Mouse (Mus musculus): ENCODE measurements around the gene Ccnyl1. TPM values are rescaled to one million over a fixed set of nuclear protein-coding genes. Genes with fewer than 3 reads are reported as not detected.

The Ccnyl1 gene
- total RNA-seq, 1 experiment from 2014 or later: 17.9 TPM

- DNase-seq: no peak
Observed at GRCm38 (mm10) chr1:64701780-64702179, 11.5 kb downstream of the Ccnyl1 start.

- DNase-seq: peak; percentile 42
Observed at GRCm38 (mm10) chr1:64705230-64705629, 15.0 kb downstream of the Ccnyl1 start.

GRCm38 (mm10) chr1:64706610-64707009 lies 16.4 kb downstream of the Ccnyl1 start:
- DNase-seq: no peak

GRCm38 (mm10) chr1:64709891-64710290 lies 19.6 kb downstream of the Ccnyl1 start:
- DNase-seq: no peak

- no peak for DNase-seq
Observed at GRCm38 (mm10) chr1:64712006-64712760, 21.9 kb downstream of the Ccnyl1 start.

- no peak for DNase-seq
Observed at GRCm38 (mm10) chr1:64715458-64715857, 25.2 kb downstream of the Ccnyl1 start.

GRCm38 (mm10) chr1:64716589-64717304 lies 26.5 kb downstream of the Ccnyl1 start:
- no peak for DNase-seq

- DNase-seq: peak; percentile 52
Observed at GRCm38 (mm10) chr1:64717504-64717903, 27.2 kb downstream of the Ccnyl1 start.

GRCm38 (mm10) chr1:64721034-64721587 lies 30.9 kb downstream of the Ccnyl1 start:
- no peak for DNase-seq

GRCm38 (mm10) chr1:64730046-64730445 lies 39.8 kb downstream of the Ccnyl1 start:
- DNase-seq: no peak

- no peak for DNase-seq
Observed at GRCm38 (mm10) chr1:64731341-64732020, 41.2 kb downstream of the Ccnyl1 start.

GRCm38 (mm10) chr1:64732161-64732560 lies 41.9 kb downstream of the Ccnyl1 start:
- DNase-seq: no peak

- DNase-seq: no peak
Observed at GRCm38 (mm10) chr1:64732637-64733200, 42.5 kb downstream of the Ccnyl1 start.

GRCm38 (mm10) chr1:64733453-64734245 lies 43.4 kb downstream of the Ccnyl1 start:
- DNase-seq: no peak

- peak; percentile 55 for DNase-seq
Observed at GRCm38 (mm10) chr1:64734771-64735750, 44.8 kb downstream of the Ccnyl1 start.

GRCm38 (mm10) chr1:64735781-64736680 lies 45.8 kb downstream of the Ccnyl1 start:
- DNase-seq: peak; percentile 55

GRCm38 (mm10) chr1:64736681-64737501 lies 46.6 kb downstream of the Ccnyl1 start:
- peak; percentile 44 for DNase-seq

- DNase-seq: peak; percentile 96
Observed at GRCm38 (mm10) chr1:64737502-64738179, 47.4 kb downstream of the Ccnyl1 start, which contains the start of gene Fzd5. Fzd5 (minus strand) TSS chr1:64737751.
